Mouse (Mus musculus): Measurements from ENCODE around the gene Supt5. TPM values are rescaled to one million over a fixed set of nuclear protein-coding genes. Genes with fewer than 3 reads are reported as not detected.

Supt5 gene
- polyA plus RNA-seq, 1 experiment from 2014 or later: 104 TPM

Other genes starting within 250 kb of the Supt5 start
- 0.08 and 0.11 TPM in 2 replicates for gene 9530053A07Rik, start 209.3 kb downstream of the Supt5 start, polyA plus RNA-seq (2015; fragmentation: Nextera tagmentation; extraction: Ambion mirVana)
- 97.0 and 109 TPM in 2 replicates for gene Fbl, start 169.0 kb downstream of the Supt5 start, polyA plus RNA-seq (2015; fragmentation: Nextera tagmentation; extraction: Ambion mirVana)
- gene Dyrk1b, start 159.3 kb downstream of the Supt5 start, polyA plus RNA-seq (2015; fragmentation: Nextera tagmentation; extraction: Ambion mirVana): 18.1 and 18.6 TPM in 2 replicates
- 5.4 and 16.7 TPM in 2 replicates for gene Eid2, start 70.9 kb downstream of the Supt5 start, polyA plus RNA-seq (2015; fragmentation: Nextera tagmentation; extraction: Ambion mirVana)
- gene Eid2b, start 61.0 kb downstream of the Supt5 start, polyA plus RNA-seq (2015; fragmentation: Nextera tagmentation; extraction: Ambion mirVana): 41.3 and 44.9 TPM in 2 replicates
- gene Selenov, start 47.6 kb downstream of the Supt5 start, polyA plus RNA-seq (2015; fragmentation: Nextera tagmentation; extraction: Ambion mirVana): 0.24 and 0.31 TPM in 2 replicates
- gene Dll3, start 36.5 kb downstream of the Supt5 start, polyA plus RNA-seq (2015; fragmentation: Nextera tagmentation; extraction: Ambion mirVana): 15.4 and 16.7 TPM in 2 replicates
- gene Timm50, start 26.7 kb downstream of the Supt5 start, polyA plus RNA-seq (2015; fragmentation: Nextera tagmentation; extraction: Ambion mirVana): 149 and 158 TPM in 2 replicates
- gene Rps16, start 11.9 kb upstream of the Supt5 start, polyA plus RNA-seq (2015; fragmentation: Nextera tagmentation; extraction: Ambion mirVana): 514 and 544 TPM in 2 replicates
- 42.8 and 47.8 TPM in 2 replicates for gene Plekhg2, start 33.9 kb upstream of the Supt5 start, polyA plus RNA-seq (2015; fragmentation: Nextera tagmentation; extraction: Ambion mirVana)
- gene Zfp36, start 41.5 kb upstream of the Supt5 start, polyA plus RNA-seq (2015; fragmentation: Nextera tagmentation; extraction: Ambion mirVana): 5.6 and 5.7 TPM in 2 replicates
- gene Med29, start 54.0 kb upstream of the Supt5 start, polyA plus RNA-seq (2015; fragmentation: Nextera tagmentation; extraction: Ambion mirVana): 44.6 and 46.9 TPM in 2 replicates
- gene Paf1, start 54.2 kb upstream of the Supt5 start, polyA plus RNA-seq (2015; fragmentation: Nextera tagmentation; extraction: Ambion mirVana): 98.0 and 106 TPM in 2 replicates
- gene Gmfg, start 98.7 kb upstream of the Supt5 start, polyA plus RNA-seq (2015; fragmentation: Nextera tagmentation; extraction: Ambion mirVana): 4.0 and 4.7 TPM in 2 replicates
- gene Lrfn1, start 113.2 kb upstream of the Supt5 start, polyA plus RNA-seq (2015; fragmentation: Nextera tagmentation; extraction: Ambion mirVana): 10.9 and 13.0 TPM in 2 replicates
- gene Ifnl2, start 171.7 kb upstream of the Supt5 start, polyA plus RNA-seq (2015; fragmentation: Nextera tagmentation; extraction: Ambion mirVana): not detected in 2 replicates
- gene Ifnl3, start 184.1 kb upstream of the Supt5 start, polyA plus RNA-seq (2015; fragmentation: Nextera tagmentation; extraction: Ambion mirVana): not detected in 2 replicates
- not detected in 2 replicates for gene Sycn, start 202.1 kb upstream of the Supt5 start, polyA plus RNA-seq (2015; fragmentation: Nextera tagmentation; extraction: Ambion mirVana)
- not detected in 2 replicates for gene Nccrp1, start 208.5 kb upstream of the Supt5 start, polyA plus RNA-seq (2015; fragmentation: Nextera tagmentation; extraction: Ambion mirVana)